Mouse (Mus musculus) liver, embryonic 12.5 days (tissue): ENCODE data around the gene Myo1b. TPM values are rescaled to one million over a fixed set of nuclear protein-coding genes. Genes with fewer than 3 reads are reported as not detected.

Experiments
- ATAC-seq: fragments of 200-750 bp; cut with Nextera tagmentation; 2 replicates; pipeline ENCODE4 v1.8.0; 2017; ENCODE audit warnings: moderate number of reproducible peaks, mild to moderate bottlenecking, moderate library complexity
- H3K27ac ChIP-seq: fragments of 300-500 bp; sonication (generic); 2 replicates; pipeline ENCODE4 v1.5.1; 2016; ENCODE audit warnings: mild to moderate bottlenecking
- H3K27me3 ChIP-seq: fragments of 300-500 bp; sonication (generic); replicated peaks from 2 replicates; pipeline ENCODE4 v1.6.1; 2016; ENCODE audit warnings: mild to moderate bottlenecking, moderate library complexity
- H3K36me3 ChIP-seq: fragments of 300-500 bp; sonication (generic); 2 replicates; pipeline ENCODE4 v1.6.1; 2016; ENCODE audit warnings: mild to moderate bottlenecking, moderate library complexity
- H3K4me1 ChIP-seq: fragments of 300-500 bp; sonication (generic); 2 replicates; pipeline ENCODE4 v1.6.1; 2016
- H3K4me2 ChIP-seq: fragments of 300-500 bp; sonication (generic); 2 replicates; pipeline ENCODE4 v1.6.1; 2016; ENCODE audit warnings: mild to moderate bottlenecking, moderate library complexity
- H3K4me3 ChIP-seq: fragments of 300-500 bp; sonication (generic); 2 replicates; pipeline ENCODE4 v1.5.1; 2016; ENCODE audit warnings: mild to moderate bottlenecking, moderate library complexity
- H3K9ac ChIP-seq: fragments of 300-500 bp; sonication (generic); 2 replicates; pipeline ENCODE4 v1.6.1; 2016; ENCODE audit warnings: mild to moderate bottlenecking, moderate library complexity
- H3K9me3 ChIP-seq: fragments of 300-500 bp; sonication (generic); replicated peaks from 2 replicates; pipeline ENCODE4 v1.6.1; 2016; ENCODE audit warnings: mild to moderate bottlenecking, moderate library complexity
- WGBS: fragments of 180-500 bp; shearing (Covaris S2); methylation state at CpG from one replicate; pipeline ENCODE4 v1.1.7; 2016; ENCODE audit not compliant: insufficient replicate concordance; 5-methylcytosine and 5-hydroxymethylcytosine counted together
- polyA plus RNA-seq: library from polyadenylated mRNA; unstranded; fragments of >200 nt; fragmentation: Nextera tagmentation; extraction: Ambion mirVana; gene quantifications from 2 replicates; pipeline ENCODE4 v1.2.1, GENCODE M21; 2016

Myo1b gene
- polyA plus RNA-seq, 1 experiment from 2014 or later = 12.0 TPM

DNA sequence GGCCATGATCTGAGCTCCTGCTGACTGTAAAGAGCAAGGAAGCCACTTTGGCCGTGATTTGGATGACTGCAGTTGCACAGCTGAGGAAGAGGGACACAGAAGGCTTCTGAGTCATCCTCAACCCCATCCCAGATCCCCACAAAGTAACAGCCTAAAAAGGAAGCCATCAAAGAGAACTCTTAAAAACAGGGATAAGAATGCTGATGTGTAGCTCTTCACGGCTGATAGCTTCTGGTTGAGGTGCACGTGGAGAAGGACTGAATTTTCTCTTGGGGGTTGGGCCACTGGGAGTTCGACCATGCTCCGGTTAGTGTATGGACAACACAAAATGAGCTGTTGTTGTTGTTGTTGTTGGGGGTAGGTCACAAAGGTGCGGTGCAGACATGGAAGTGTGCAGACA is 181.2 kb downstream of the Myo1b start:
- H3K27me3 ChIP-seq = no peaks in the 10 kb centered on the region
- no peak overlapping the region for H3K27ac ChIP-seq
- H3K4me3 ChIP-seq = no peak overlapping the region
- H3K36me3 ChIP-seq = no peaks in the 10 kb centered on the region
- H3K4me2 ChIP-seq = no peak overlapping the region
- 0 out of 2 replicates have a peak, but pooled peaks cover 4% of the 10 kb centered on the region for H3K9me3 ChIP-seq
- 58% methylated on average over 6 of the region's 6 CpGs for WGBS
- H3K9ac ChIP-seq = no peak overlapping the region
- H3K4me1 ChIP-seq = no peaks in the 10 kb centered on the region
- ATAC-seq = no peak

DNA sequence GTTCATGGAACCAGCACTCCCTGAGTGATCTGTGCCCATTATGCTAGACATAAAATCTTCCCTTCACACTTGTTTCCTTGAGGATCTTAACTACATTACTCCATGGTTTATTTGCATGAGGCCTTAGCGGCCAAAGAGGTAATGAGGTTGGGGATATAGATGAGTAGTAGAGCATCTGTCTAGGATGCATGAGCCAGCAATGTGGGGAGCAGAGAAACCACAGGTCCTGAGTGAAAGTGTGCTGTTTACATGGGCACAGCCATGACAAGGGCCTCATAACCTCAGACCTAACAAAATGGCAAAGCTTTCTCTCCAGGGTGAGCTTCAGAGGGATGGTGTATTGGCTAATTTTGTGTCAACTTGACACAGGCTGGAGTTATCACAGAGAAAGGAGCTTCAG is 186.5 kb downstream of the Myo1b start:
- H3K4me2 ChIP-seq = no peak overlapping the region
- 0 out of 2 replicates have a peak, but pooled peaks cover 4% of the 10 kb centered on the region for H3K9me3 ChIP-seq
- ATAC-seq = no peak
- 73% methylated on average over 1 of the region's 1 CpGs for WGBS
- H3K27ac ChIP-seq = no peak overlapping the region
- H3K4me1 ChIP-seq = no peaks in the 10 kb centered on the region
- no peaks in the 10 kb centered on the region for H3K36me3 ChIP-seq
- no peaks in the 10 kb centered on the region for H3K27me3 ChIP-seq
- H3K4me3 ChIP-seq = no peak overlapping the region
- H3K9ac ChIP-seq = no peak overlapping the region

- Histone ChIP-seq H3K4me3 (no peak overlapping the region), H3K9ac (no peak overlapping the region), H3K9me3 (0 out of 2 replicates have a peak, but pooled peaks cover 4% of the 10 kb centered on the region), H3K4me1 (no peaks in the 10 kb centered on the region), H3K27ac (no peak overlapping the region), H3K36me3 (no peaks in the 10 kb centered on the region), H3K27me3 (no peaks in the 10 kb centered on the region), H3K4me2 (no peak overlapping the region)
- ATAC-seq = no peak
- 65% methylated on average over 4 of the region's 4 CpGs for WGBS
Measured at GRCm38 (mm10) chr1:51728816-51729215, 187.1 kb downstream of the Myo1b start.

DNA sequence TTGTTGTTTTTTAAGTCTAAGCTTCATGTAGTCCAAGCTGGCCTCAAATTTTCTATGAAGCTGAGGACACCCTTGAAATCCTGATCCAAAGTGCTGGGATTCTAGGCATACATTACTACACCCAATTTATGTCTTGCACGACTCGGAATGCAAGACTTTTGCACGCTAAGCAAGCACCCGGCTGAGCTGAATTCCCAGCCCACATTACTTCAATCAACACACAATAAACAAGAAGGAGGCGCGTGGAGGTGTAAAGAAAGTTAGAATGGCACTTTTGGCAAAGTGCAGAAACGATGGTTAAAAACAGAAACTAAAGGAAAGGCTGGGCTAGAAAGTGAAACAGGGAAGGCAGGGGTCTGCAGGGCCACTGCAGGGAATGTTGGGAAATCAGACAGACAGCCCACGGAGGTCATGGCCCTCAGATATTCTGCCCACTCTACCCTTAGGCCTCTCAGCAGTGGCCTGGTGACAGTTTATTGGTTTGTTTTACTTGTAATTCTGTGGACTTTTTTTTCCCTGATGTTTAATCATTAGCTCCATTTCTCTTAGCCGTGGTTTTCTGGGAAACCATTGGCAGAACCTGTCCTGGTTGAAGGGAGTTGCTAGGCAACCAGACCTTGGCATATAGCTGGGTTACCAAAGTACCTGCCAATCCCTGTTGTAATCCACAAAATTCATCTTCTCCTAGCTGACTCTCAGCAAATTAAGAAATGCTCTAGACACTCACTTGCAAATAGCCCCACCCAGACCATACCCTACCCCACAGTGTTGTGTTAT is 195.8 kb downstream of the Myo1b start:
- no peaks in the 10 kb centered on the region for H3K36me3 ChIP-seq
- H3K27me3 ChIP-seq = no peaks in the 10 kb centered on the region
- H3K27ac ChIP-seq = no peak overlapping the region
- H3K9me3 ChIP-seq = no peaks in the 10 kb centered on the region
- 0 out of 2 replicates have a peak, but pooled peaks have one; percentile 51 for ATAC-seq
- no peak overlapping the region for H3K4me3 ChIP-seq
- no peak overlapping the region for H3K9ac ChIP-seq
- no peak overlapping the region for H3K4me2 ChIP-seq
- WGBS = 60% methylated on average over 9 of the region's 9 CpGs
- H3K4me1 ChIP-seq = no peaks in the 10 kb centered on the region

GRCm38 (mm10) chr1:51710831-51711230 is 205.0 kb downstream of the Myo1b start:
- H3K27ac ChIP-seq = no peak overlapping the region
- no peaks in the 10 kb centered on the region for H3K36me3 ChIP-seq
- H3K4me1 ChIP-seq = no peaks in the 10 kb centered on the region
- no peaks in the 10 kb centered on the region for H3K9me3 ChIP-seq
- no peak for ATAC-seq
- no peak overlapping the region for H3K4me3 ChIP-seq
- no peak overlapping the region for H3K4me2 ChIP-seq
- H3K9ac ChIP-seq = no peak overlapping the region
- no peaks in the 10 kb centered on the region for H3K27me3 ChIP-seq
- WGBS = 62% methylated on average over 2 of the region's 2 CpGs

DNA sequence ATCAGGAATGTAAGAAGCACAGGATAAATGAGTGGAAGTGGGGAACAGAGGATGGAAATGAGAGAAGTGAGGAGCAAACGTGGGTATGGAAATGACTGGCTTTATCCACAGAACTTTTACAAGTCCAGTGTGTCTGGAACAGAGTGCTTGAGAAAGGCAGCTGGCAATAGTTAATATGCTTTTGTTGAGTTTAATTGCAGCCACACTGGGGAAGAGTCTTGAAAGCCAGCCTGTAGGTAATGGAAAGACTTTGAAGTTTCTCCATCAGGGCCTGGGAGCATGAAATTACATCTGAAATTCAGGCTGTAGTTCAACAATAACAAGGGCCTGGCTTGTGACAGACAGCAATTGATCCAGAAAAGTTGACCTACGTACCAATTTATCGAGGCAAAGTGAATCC is 209.8 kb downstream of the Myo1b start:
- Histone ChIP-seq H3K27ac (no peak overlapping the region), H3K4me2 (no peak overlapping the region), H3K27me3 (no peaks in the 10 kb centered on the region), H3K36me3 (no peaks in the 10 kb centered on the region), H3K4me1 (no peaks in the 10 kb centered on the region), H3K4me3 (no peak overlapping the region), H3K9ac (no peak overlapping the region), H3K9me3 (no peaks in the 10 kb centered on the region)
- no peak for ATAC-seq
- WGBS = 68% methylated on average over 3 of the region's 3 CpGs

- 48% methylated on average over 4 of the region's 4 CpGs for WGBS
Measured at GRCm38 (mm10) chr1:51704610-51705009, 211.3 kb downstream of the Myo1b start.

More at GRCm38 (mm10) chr1:51704610-51705009, 211.3 kb downstream of the Myo1b start:
- Histone ChIP-seq H3K4me3 (no peak overlapping the region), H3K27me3 (no peaks in the 10 kb centered on the region), H3K4me1 (no peaks in the 10 kb centered on the region), H3K9ac (no peak overlapping the region), H3K4me2 (no peak overlapping the region), H3K27ac (no peak overlapping the region), H3K9me3 (no peaks in the 10 kb centered on the region), H3K36me3 (no peaks in the 10 kb centered on the region)
- no peak for ATAC-seq

Other genes with a start within 250 kb of the Myo1b start
- gene Stat4, start 71.1 kb upstream of the Myo1b start, polyA plus RNA-seq = 2.1 and 2.5 TPM in 2 replicates
- gene Stat1, start 203.4 kb upstream of the Myo1b start, polyA plus RNA-seq = 15.2 and 17.0 TPM in 2 replicates